Mouse (Mus musculus) bone marrow, adult 2 months (tissue): ENCODE measurements around the gene Pld1. TPM values are rescaled to one million over a fixed set of nuclear protein-coding genes. Genes with fewer than 3 reads are reported as not detected.

Experiments
- H3K27ac ChIP-seq: fragments of 200-500 bp; 2 replicates; pipeline ENCODE4 v1.5.1; 2012; ENCODE audit warnings: low read depth, mild to moderate bottlenecking, control low read depth, inconsistent platforms, low read length; ENCODE audit not compliant: control insufficient read depth, poor library complexity, insufficient read depth
- H3K4me1 ChIP-seq: fragments of 200-500 bp; 2 replicates; pipeline ENCODE4 v1.6.1; 2011; ENCODE audit warnings: low read length; ENCODE audit not compliant: control insufficient read depth, insufficient read depth
- H3K4me3 ChIP-seq: fragments of 200-500 bp; replicated peaks from 2 replicates; pipeline ENCODE3; 2011; ENCODE audit warnings: mild to moderate bottlenecking, low read depth, low read length, control low read depth; ENCODE audit not compliant: control insufficient read depth
- CTCF ChIP-seq: fragments of 200-500 bp; IDR thresholded peaks from 2 replicates; pipeline ENCODE4 v1.5.1; 2011; ENCODE audit warnings: low read length, control low read depth; ENCODE audit not compliant: control insufficient read depth, insufficient read depth
- POLR2A ChIP-seq: fragments of 200-500 bp; IDR thresholded peaks from 2 replicates; pipeline ENCODE4 v1.6.1; 2011; ENCODE audit warnings: low read depth, mild to moderate bottlenecking, control low read depth, low read length, borderline replicate concordance; ENCODE audit not compliant: control insufficient read depth
- WGBS: fragments of 180-500 bp; shearing (Covaris S2); methylation state at CpG from one replicate; pipeline ENCODE4 v1.1.7; 2018; 5-methylcytosine and 5-hydroxymethylcytosine counted together
- polyA plus RNA-seq: library from polyadenylated mRNA; stranded (reverse); fragments of >200 nt; gene quantifications from 2 replicates; pipeline ENCODE4 v1.2.4, GENCODE M21; 2011; ENCODE audit warnings: low replicate concordance; ENCODE audit not compliant: missing spikeins, insufficient read depth, insufficient read length

Pld1 gene
- polyA plus RNA-seq, 1 experiment: 5.7 TPM

GRCm38 (mm10) chr3:27981591-27981990 is 43.1 kb downstream of the Pld1 start:
- Histone ChIP-seq H3K27ac (no peak overlapping the region), H3K4me1 (no peaks in the 10 kb centered on the region), H3K4me3 (no peak overlapping the region)
- WGBS: 66% methylated on average over 4 of the region's 4 CpGs
- TF ChIP-seq CTCF (no peak), POLR2A (no peak)

- Histone ChIP-seq H3K4me3 (no peak overlapping the region), H3K27ac (no peak overlapping the region), H3K4me1 (no peaks in the 10 kb centered on the region)
- TF ChIP-seq CTCF (no peak), POLR2A (no peak)
- WGBS: 53% methylated on average over 7 of the region's 7 CpGs
Observed at GRCm38 (mm10) chr3:27982436-27983017, 44.0 kb downstream of the Pld1 start.

DNA sequence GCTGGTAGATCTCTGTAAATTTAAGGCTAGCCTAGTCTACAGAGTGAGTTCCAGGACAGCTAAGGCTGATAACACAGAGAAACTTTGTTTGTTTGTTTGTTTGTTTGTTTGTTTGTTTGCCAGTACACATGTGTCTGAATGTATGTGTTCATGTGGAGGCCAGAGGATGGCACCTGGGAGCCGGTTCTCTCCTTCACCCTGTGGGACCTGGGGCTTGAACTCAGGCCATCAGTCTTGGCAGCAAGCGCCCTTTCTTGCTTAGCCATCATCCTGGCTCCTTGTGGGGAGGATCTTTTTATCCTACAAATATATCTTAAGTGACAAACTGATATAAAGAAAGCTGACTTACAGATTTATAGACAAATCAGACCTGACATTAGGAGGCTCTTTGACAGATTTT is 44.8 kb downstream of the Pld1 start:
- 76% methylated on average over 2 of the region's 2 CpGs for WGBS
- no peak overlapping the region for H3K27ac ChIP-seq
- TF ChIP-seq CTCF: no peak
- TF ChIP-seq POLR2A: no peak
- H3K4me3 ChIP-seq: no peak overlapping the region
- no peaks in the 10 kb centered on the region; the same call in 1 of the 2 replicates for H3K4me1 ChIP-seq

GRCm38 (mm10) chr3:27983935-27984577 is 45.6 kb downstream of the Pld1 start:
- H3K4me1 ChIP-seq: no peaks in the 10 kb centered on the region; the same call in 1 of the 2 replicates
- TF ChIP-seq POLR2A: no peak
- no peak for TF ChIP-seq CTCF
- no peak overlapping the region for H3K27ac ChIP-seq
- 2% methylated on average over 14 of the region's 14 CpGs for WGBS
- no peak overlapping the region for H3K4me3 ChIP-seq

GRCm38 (mm10) chr3:27984620-27985019 is 46.1 kb downstream of the Pld1 start:
- no peak overlapping the region for H3K27ac ChIP-seq
- H3K4me3 ChIP-seq: no peak overlapping the region
- TF ChIP-seq POLR2A (no peak), CTCF (no peak)
- no peaks in the 10 kb centered on the region; the same call in 1 of the 2 replicates for H3K4me1 ChIP-seq
- WGBS: 58% methylated on average over 4 of the region's 4 CpGs

DNA sequence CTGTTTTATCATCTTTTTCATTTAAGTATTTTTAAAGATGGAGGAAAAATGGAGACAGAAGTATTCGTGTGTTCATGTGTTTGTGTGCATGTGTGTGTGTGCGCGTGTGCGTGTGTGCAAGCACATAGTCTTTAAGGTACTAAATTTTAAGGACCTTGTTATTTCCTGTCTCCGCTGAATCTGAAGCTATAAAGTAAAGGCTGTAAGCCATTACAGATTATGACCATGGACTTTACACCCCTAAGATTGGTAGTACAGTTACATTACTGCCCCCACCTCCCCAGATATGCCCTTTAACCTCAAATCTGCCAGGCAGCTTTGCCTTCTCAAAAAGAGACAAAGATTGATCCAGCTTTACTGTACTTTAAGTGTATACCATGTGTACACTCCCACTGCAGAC is 46.8 kb downstream of the Pld1 start:
- Histone ChIP-seq H3K4me1 (no peaks in the 10 kb centered on the region; the same call in 1 of the 2 replicates), H3K27ac (no peak overlapping the region), H3K4me3 (no peak overlapping the region)
- WGBS: 90% methylated on average over 5 of the region's 5 CpGs
- TF ChIP-seq POLR2A: no peak
- no peak for TF ChIP-seq CTCF

DNA sequence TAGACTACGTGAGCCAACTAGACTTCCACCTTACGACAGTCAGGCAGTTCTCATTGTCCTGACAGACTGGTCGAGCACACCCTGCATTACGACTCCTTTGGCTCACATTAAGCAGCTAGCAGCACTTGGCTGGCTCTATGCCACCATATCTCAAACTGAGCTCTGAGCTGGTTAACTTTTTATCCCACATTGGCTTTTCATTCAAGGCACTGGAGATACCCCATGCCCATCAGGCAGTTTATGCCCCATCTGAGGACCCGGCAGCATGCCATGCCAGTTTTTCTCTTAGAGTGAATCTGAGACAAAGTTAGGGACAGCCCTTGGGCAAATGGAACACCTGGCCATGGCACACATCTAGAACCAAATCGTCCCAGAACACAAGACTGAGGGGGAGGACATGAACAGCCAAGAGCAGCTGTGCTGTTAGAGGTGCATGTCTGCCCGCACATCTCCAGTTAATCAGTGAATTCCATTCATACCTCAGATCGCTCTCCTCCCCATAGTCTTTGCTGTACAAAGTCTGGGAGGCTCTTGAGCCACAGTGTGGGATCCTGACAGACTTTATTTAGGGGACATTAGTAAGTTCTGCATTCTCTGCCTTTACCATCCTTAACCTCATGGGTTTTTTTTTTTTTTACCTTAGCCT is 49.5 kb downstream of the Pld1 start:
- no peaks in the 10 kb centered on the region; the same call in 1 of the 2 replicates for H3K4me1 ChIP-seq
- no peak overlapping the region for H3K4me3 ChIP-seq
- WGBS: 69% methylated on average over 8 of the region's 8 CpGs
- no peak overlapping the region for H3K27ac ChIP-seq
- TF ChIP-seq POLR2A (no peak), CTCF (no peak)

DNA sequence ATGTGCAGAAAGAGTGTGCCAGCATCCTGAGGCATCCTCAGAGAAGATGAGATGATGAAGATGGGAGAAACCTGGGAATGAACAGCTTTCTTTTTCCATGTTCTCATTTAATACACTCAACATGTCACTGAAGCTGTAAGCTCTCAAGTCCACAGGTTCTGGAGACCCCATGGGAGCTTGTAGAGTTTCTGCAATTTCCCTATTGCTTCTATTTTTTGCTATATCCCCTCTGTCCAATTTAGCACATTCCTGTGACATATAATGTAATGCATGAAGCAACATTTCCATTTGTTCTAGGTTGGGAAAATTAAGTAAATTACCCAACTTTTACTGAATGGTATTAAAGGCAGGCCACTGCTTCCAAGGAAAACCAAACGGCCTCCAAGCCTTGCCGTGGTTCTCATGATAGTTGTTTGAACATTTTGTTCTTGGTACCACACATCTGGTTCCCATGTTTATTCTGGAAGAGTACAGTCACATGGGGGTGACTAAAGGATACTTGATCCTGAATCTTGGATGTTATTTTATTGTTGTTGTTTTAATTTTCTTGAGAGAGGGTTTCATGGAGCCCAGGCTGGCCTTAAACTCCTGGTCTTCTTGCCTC is 52.7 kb downstream of the Pld1 start:
- H3K4me1 ChIP-seq: no peaks in the 10 kb centered on the region; the same call in 1 of the 2 replicates
- H3K4me3 ChIP-seq: no peak overlapping the region
- WGBS: 77% methylated on average over 2 of the region's 2 CpGs
- TF ChIP-seq POLR2A (no peak), CTCF (no peak)
- no peak overlapping the region for H3K27ac ChIP-seq

- no peak for TF ChIP-seq POLR2A
- no peak for TF ChIP-seq CTCF
- WGBS: 80% methylated on average over 8 of the region's 8 CpGs
Observed at GRCm38 (mm10) chr3:27994175-27994990, 55.9 kb downstream of the Pld1 start.

More at GRCm38 (mm10) chr3:27994175-27994990, 55.9 kb downstream of the Pld1 start:
- Histone ChIP-seq H3K27ac (no peak overlapping the region), H3K4me1 (no peaks in the 10 kb centered on the region), H3K4me3 (no peak overlapping the region)
